Mouse (Mus musculus): ENCODE data around the gene Nepro. TPM values are rescaled to one million over a fixed set of nuclear protein-coding genes. Genes with fewer than 3 reads are reported as not detected.

Nepro gene
- polyA plus RNA-seq, 1 experiment, result 32.1 TPM

GRCm38 (mm10) chr16:44774201-44774600 is 50.1 kb downstream of the Nepro start:
- TF ChIP-seq EP300 (IDR thresholded peaks at IDR 0.05; ENCODE audit: insufficient read depth, low read depth, low read length) (no peak), CTCF (IDR thresholded peaks at IDR 0.05; ENCODE audit: low read depth, low read length) (no peak), POLR2A (IDR thresholded peaks at IDR 0.05; ENCODE audit: insufficient read depth, low read length) (no peak)
- Histone ChIP-seq H3K4me3 (ENCODE audit: low read depth, low read length) (no peak overlapping the region), H3K9ac (ENCODE audit: low read depth, poor library complexity, severe bottlenecking) (no peak overlapping the region), H3K36me3 (ENCODE audit: control insufficient read depth, insufficient read depth, low read length, poor library complexity, severe bottlenecking) (no peaks in the 10 kb centered on the region), H3K9me3 (replicated peaks; ENCODE audit: control insufficient read depth, insufficient read depth, low read length, poor library complexity, severe bottlenecking) (no peaks in the 10 kb centered on the region), H3K27me3 (ENCODE audit: control insufficient read depth, insufficient read depth, low read length, poor library complexity, severe bottlenecking) (no peaks in the 10 kb centered on the region), H3K27ac (ENCODE audit: insufficient read depth, low read length) (no peak overlapping the region), H3K4me1 (ENCODE audit: control insufficient read depth, insufficient read depth, low read length) (no peaks in the 10 kb centered on the region)

DNA sequence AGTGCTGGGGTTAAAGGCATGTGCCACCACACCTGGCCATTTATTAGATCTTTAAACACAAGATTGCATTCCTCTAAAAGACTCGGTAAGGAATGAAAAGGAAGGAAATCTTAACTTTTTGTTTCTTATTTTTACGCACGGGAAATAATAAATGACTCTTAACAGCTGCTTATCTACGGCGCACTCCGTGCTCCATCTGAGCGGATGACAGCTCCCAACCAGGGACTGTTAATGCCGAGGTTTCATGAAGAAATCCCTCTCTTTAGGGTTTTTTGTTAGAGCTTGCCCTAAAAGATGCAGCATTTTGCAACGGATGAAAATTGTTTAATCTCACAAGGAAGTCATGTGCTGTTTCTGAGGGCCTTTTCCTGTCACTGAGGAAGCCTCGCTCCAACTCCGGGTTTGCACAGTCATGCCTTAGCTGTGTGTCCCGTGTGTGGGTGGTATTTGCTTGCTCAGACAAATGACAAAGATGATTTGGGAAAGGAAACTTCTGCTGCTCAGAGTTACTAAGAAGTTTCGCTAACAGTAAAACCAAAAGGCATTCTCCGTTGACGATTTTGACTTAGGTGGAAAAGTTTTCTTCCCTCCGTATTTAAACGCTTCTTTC is 54.5 kb downstream of the Nepro start:
- no peak overlapping the region for H3K9ac ChIP-seq (ENCODE audit: low read depth, poor library complexity, severe bottlenecking)
- H3K27me3 ChIP-seq (ENCODE audit: control insufficient read depth, insufficient read depth, low read length, poor library complexity, severe bottlenecking), result no peaks in the 10 kb centered on the region
- no peak for TF ChIP-seq POLR2A (IDR thresholded peaks at IDR 0.05; ENCODE audit: insufficient read depth, low read length)
- no peak for TF ChIP-seq CTCF (IDR thresholded peaks at IDR 0.05; ENCODE audit: low read depth, low read length)
- no peak for TF ChIP-seq EP300 (IDR thresholded peaks at IDR 0.05; ENCODE audit: insufficient read depth, low read depth, low read length)
- H3K27ac ChIP-seq (ENCODE audit: insufficient read depth, low read length), result no peak overlapping the region
- H3K4me1 ChIP-seq (ENCODE audit: control insufficient read depth, insufficient read depth, low read length), result no peaks in the 10 kb centered on the region
- H3K4me3 ChIP-seq (ENCODE audit: low read depth, low read length), result no peak overlapping the region
- H3K36me3 ChIP-seq (ENCODE audit: control insufficient read depth, insufficient read depth, low read length, poor library complexity, severe bottlenecking), result no peaks in the 10 kb centered on the region
- no peaks in the 10 kb centered on the region for H3K9me3 ChIP-seq (replicated peaks; ENCODE audit: control insufficient read depth, insufficient read depth, low read length, poor library complexity, severe bottlenecking)

- H3K4me3 ChIP-seq (ENCODE audit: low read depth, low read length), result no peak overlapping the region
- H3K4me1 ChIP-seq (ENCODE audit: control insufficient read depth, insufficient read depth, low read length), result no peaks in the 10 kb centered on the region
- TF ChIP-seq POLR2A (IDR thresholded peaks at IDR 0.05; ENCODE audit: insufficient read depth, low read length) (no peak), EP300 (IDR thresholded peaks at IDR 0.05; ENCODE audit: insufficient read depth, low read depth, low read length) (no peak), CTCF (IDR thresholded peaks at IDR 0.05; ENCODE audit: low read depth, low read length) (no peak)
- no peak overlapping the region for H3K27ac ChIP-seq (ENCODE audit: insufficient read depth, low read length)
- no peak overlapping the region for H3K9ac ChIP-seq (ENCODE audit: low read depth, poor library complexity, severe bottlenecking)
- no peaks in the 10 kb centered on the region for H3K9me3 ChIP-seq (replicated peaks; ENCODE audit: control insufficient read depth, insufficient read depth, low read length, poor library complexity, severe bottlenecking)
- no peaks in the 10 kb centered on the region for H3K27me3 ChIP-seq (ENCODE audit: control insufficient read depth, insufficient read depth, low read length, poor library complexity, severe bottlenecking)
- H3K36me3 ChIP-seq (ENCODE audit: control insufficient read depth, insufficient read depth, low read length, poor library complexity, severe bottlenecking), result no peaks in the 10 kb centered on the region
These were observed 55.4 kb downstream of the Nepro start for GRCm38 (mm10) chr16:44779494-44779893.

- H3K4me1 ChIP-seq (ENCODE audit: control insufficient read depth, insufficient read depth, low read length), result no peaks in the 10 kb centered on the region
- H3K36me3 ChIP-seq (ENCODE audit: control insufficient read depth, insufficient read depth, low read length, poor library complexity, severe bottlenecking), result no peaks in the 10 kb centered on the region
- no peaks in the 10 kb centered on the region for H3K27me3 ChIP-seq (ENCODE audit: control insufficient read depth, insufficient read depth, low read length, poor library complexity, severe bottlenecking)
- H3K9me3 ChIP-seq (replicated peaks; ENCODE audit: control insufficient read depth, insufficient read depth, low read length, poor library complexity, severe bottlenecking), result no peaks in the 10 kb centered on the region
- H3K4me3 ChIP-seq (ENCODE audit: low read depth, low read length), result no peak overlapping the region
- no peak overlapping the region for H3K9ac ChIP-seq (ENCODE audit: low read depth, poor library complexity, severe bottlenecking)
- H3K27ac ChIP-seq (ENCODE audit: insufficient read depth, low read length), result no peak overlapping the region
- TF ChIP-seq POLR2A (IDR thresholded peaks at IDR 0.05; ENCODE audit: insufficient read depth, low read length) (no peak), EP300 (IDR thresholded peaks at IDR 0.05; ENCODE audit: insufficient read depth, low read depth, low read length) (no peak), CTCF (IDR thresholded peaks at IDR 0.05; ENCODE audit: low read depth, low read length) (no peak)
These were observed 56.6 kb downstream of the Nepro start for GRCm38 (mm10) chr16:44780751-44781150.

Other genes with a start within 250 kb of the Nepro start
- gene Boc, start 165.4 kb upstream of the Nepro start, polyA plus RNA-seq (2011; ENCODE audit: insufficient read depth, insufficient read length, low read depth, missing spikeins), result 0.88 and 1.3 TPM in 2 replicates
- 15.3 and 17.3 TPM in 2 replicates for gene Gtpbp8, start 22.1 kb downstream of the Nepro start, polyA plus RNA-seq (2011; ENCODE audit: insufficient read depth, insufficient read length, low read depth, missing spikeins)
- gene Cd200r1, start 41.4 kb downstream of the Nepro start, polyA plus RNA-seq (2011; ENCODE audit: insufficient read depth, insufficient read length, low read depth, missing spikeins), result not detected in 2 replicates
- gene Cd200r4, start 87.4 kb downstream of the Nepro start, polyA plus RNA-seq (2011; ENCODE audit: insufficient read depth, insufficient read length, low read depth, missing spikeins), result not detected in 2 replicates
- not detected in 2 replicates for gene Cd200r2, start 142.8 kb downstream of the Nepro start, polyA plus RNA-seq (2011; ENCODE audit: insufficient read depth, insufficient read length, low read depth, missing spikeins)
- gene Cd200r3, start 219.4 kb downstream of the Nepro start, polyA plus RNA-seq (2011; ENCODE audit: insufficient read depth, insufficient read length, low read depth, missing spikeins), result not detected in 2 replicates